Mouse (Mus musculus) right cerebral cortex, postnatal 36 days (tissue): ENCODE data around the gene Snx10.

Experiments
- DNase-seq, 2 experiments: peaks; one replicate each; pipeline ENCODE4 v3.0.0; 2022; ENCODE audit warnings: low spot score in 2 of 2, mixed read lengths in 1 of 2

Gene Snx10

GRCm38 (mm10) chr6:51533467-51534200, 9.9 kb downstream of the Snx10 start:
- DNase-seq: no peak

GRCm38 (mm10) chr6:51535571-51535970, 11.9 kb downstream of the Snx10 start:
- DNase-seq: no peak

- no peak for DNase-seq
Measured at GRCm38 (mm10) chr6:51540525-51540924, 16.8 kb downstream of the Snx10 start.

GRCm38 (mm10) chr6:51541422-51541821, 17.7 kb downstream of the Snx10 start:
- DNase-seq: no peak

- DNase-seq: no peak
Measured at GRCm38 (mm10) chr6:51542147-51542546, 18.4 kb downstream of the Snx10 start.

GRCm38 (mm10) chr6:51543639-51544117, 20.0 kb downstream of the Snx10 start:
- DNase-seq: no peak

GRCm38 (mm10) chr6:51544118-51544681, 20.5 kb downstream of the Snx10 start:
- no peak for DNase-seq

GRCm38 (mm10) chr6:51545219-51545859, 21.6 kb downstream of the Snx10 start:
- no peak for DNase-seq

- DNase-seq: no peak
Measured at GRCm38 (mm10) chr6:51546085-51546484, 22.4 kb downstream of the Snx10 start.

GRCm38 (mm10) chr6:51548757-51549156, 25.1 kb downstream of the Snx10 start:
- DNase-seq: no peak

- DNase-seq: no peak
Measured at GRCm38 (mm10) chr6:51551267-51551802, 27.6 kb downstream of the Snx10 start.

GRCm38 (mm10) chr6:51556562-51556961, 32.9 kb downstream of the Snx10 start:
- no peak for DNase-seq

- no peak for DNase-seq
Measured at GRCm38 (mm10) chr6:51558311-51558710, 34.6 kb downstream of the Snx10 start.

- no peak for DNase-seq
Measured at GRCm38 (mm10) chr6:51566771-51567680, 43.3 kb downstream of the Snx10 start.

GRCm38 (mm10) chr6:51569086-51569485, 45.4 kb downstream of the Snx10 start:
- DNase-seq: no peak

GRCm38 (mm10) chr6:51573136-51573535, 49.4 kb downstream of the Snx10 start:
- no peak for DNase-seq

GRCm38 (mm10) chr6:51574132-51574531, 50.4 kb downstream of the Snx10 start:
- DNase-seq: no peak

- no peak for DNase-seq
Measured at GRCm38 (mm10) chr6:51578415-51578814, 54.7 kb downstream of the Snx10 start.

- peak; percentile 49 to 62 for DNase-seq
Measured at GRCm38 (mm10) chr6:51580040-51580680, 56.5 kb downstream of the Snx10 start.

GRCm38 (mm10) chr6:51581418-51581817, 57.7 kb downstream of the Snx10 start:
- DNase-seq: no peak

GRCm38 (mm10) chr6:51582051-51582450, 58.4 kb downstream of the Snx10 start:
- DNase-seq: no peak
